Mouse (Mus musculus): ENCODE results near the gene Celsr2.

DNA sequence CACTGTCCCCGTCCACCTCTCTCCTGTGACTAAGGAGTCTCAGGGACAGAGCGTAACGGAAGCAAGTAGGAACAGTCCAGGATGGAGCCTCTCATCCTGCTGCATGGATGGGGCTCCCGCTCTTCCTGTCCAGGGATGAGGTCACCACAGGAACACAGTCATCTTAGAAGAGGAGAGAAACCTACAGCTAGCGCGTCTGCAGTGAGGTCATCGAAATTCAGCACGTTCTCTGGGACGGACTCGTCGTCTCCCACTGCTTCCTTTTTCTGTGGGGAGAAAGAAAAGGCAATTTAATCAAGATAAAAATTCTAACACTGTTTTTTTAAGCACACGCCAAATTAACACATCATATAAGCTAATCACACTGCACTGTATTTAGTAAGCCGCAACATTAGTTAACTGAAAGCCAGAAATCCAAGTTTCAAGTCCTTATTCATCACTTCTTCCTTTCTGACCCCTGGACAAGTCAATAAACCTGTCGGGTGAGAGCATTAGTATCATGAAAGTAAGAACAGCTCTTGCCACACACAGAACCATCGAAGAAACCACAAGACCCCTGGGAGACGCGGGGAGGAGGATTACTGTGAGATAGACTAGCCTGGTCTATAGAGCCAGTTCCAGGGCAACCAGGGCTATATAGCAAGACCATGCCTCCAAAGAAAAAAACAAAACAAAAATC is 20.5 kb upstream of the Celsr2 start:
- TF ChIP-seq MAFK (IDR thresholded peaks at IDR 0.05; ENCODE audit: insufficient read depth, low read depth, low read length) (no peak), CHD2 (IDR thresholded peaks at IDR 0.05; ENCODE audit: low read depth, low read length) (no peak), ZNF384 (IDR thresholded peaks at IDR 0.05; ENCODE audit: low read depth, low read length) (no peak)
